Mouse (Mus musculus): ENCODE results near the gene Pabpn1.
"Not testable (repeated sequence)": the region's sequence is repeated elsewhere in the genome, so short reads cannot be mapped to it uniquely, and the experiment has no call there.

The Pabpn1 gene

DNA sequence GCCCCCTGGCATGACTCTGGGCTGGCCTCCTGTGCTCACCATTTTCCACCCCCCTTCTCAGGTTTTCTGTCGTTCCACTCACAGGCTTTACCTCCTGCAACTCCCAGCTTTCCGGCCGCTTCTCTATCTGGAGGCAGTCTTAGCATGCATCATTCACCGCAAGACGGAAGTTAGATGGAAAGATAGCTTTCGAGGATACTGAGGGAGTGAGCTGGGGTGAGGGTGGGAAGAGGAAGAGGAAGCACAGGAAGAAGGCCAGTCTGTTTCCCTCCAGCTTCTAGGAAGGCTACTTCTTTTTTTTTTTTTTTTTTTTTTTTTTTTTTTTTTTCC is 44.5 kb downstream of the Pabpn1 start:
- DNase-seq (ENCODE audit: low spot score): no peak

DNA sequence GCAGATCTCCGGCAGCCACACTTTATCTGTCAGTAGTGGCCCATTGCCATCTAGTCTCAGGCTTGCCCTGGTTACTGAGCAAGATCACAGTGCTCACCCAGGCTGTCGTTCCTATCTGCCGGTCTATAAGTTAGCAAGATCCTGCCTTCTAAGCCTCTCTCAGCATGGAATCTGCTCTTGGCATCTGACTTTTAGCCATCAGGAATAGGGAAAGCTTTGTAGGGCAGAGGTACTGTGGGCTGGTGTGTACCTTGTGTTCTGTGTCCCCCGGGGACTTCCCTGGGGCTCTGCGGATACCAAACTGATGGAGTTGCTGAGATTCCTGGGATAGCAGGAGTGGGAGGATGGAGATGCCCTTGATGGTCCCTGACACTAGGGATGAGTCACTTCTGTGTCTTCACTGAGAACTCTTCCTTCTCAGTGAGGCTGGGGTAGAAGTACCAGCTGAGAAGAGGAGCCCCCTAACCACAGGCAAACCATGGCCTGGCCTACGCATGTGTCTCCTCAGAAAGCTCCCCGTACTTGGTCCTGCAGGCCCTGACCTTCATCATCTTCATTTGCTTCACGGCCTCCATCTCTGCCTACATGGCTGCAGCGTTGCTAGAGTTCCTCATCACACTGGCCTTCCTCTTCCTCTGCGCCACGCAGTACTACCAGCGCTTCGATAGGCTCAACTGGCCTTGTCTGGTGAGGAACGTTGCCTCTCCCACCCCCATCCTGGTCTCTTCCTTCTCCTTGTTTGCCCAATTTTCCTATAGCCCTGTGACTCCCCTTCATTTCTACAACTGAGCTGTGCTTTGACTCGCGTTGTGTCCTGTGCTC is 45.3 kb downstream of the Pabpn1 start:
- DNase-seq (ENCODE audit: low spot score): no peak

DNA sequence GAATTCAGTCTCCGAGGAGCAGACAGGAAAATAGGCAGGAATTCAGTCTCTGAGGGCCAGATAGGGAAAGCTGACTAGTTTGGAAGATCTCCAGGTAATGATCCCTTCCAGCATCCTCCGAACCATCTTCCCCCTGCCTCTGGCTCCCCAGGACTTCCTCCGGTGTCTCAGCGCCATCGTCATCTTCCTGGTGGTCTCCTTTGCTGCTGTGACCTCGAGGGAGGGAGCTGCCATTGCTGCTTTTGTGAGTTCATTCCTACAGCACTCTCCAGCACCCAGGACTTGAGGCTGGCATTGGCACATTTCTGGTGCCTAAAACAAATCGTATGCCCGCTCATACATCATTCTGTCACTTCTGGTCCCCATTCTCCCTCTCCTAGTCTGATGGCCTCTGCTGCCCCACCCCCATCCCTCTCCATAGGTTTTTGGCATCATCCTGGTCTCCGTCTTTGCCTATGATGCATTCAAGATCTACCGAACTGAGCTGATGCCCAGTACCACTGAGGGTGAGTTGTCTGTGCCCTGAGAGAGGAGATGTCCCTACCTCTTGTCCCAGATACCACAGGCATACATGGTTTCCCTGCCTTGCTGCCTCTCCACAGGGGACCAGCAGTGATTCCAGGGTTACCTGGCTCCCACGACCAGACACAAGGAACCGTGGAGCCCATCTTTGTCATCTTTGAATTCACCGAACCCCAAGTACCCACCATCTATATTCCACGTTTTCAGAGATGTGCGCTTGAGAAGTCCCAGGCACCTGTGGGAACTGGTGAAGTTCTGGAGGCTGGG is 46.3 kb downstream of the Pabpn1 start:
- no peak for DNase-seq (ENCODE audit: low spot score)

- DNase-seq (ENCODE audit: low spot score): peak; percentile 70
Measured at GRCm38 (mm10) chr14:54939434-54940175, 47.3 kb downstream of the Pabpn1 start.

GRCm38 (mm10) chr14:54940176-54940530 is 47.9 kb downstream of the Pabpn1 start:
- no peak for DNase-seq (ENCODE audit: low spot score)

- no peak for DNase-seq (ENCODE audit: low spot score)
Measured at GRCm38 (mm10) chr14:54941024-54941978, 49.0 kb downstream of the Pabpn1 start.

DNA sequence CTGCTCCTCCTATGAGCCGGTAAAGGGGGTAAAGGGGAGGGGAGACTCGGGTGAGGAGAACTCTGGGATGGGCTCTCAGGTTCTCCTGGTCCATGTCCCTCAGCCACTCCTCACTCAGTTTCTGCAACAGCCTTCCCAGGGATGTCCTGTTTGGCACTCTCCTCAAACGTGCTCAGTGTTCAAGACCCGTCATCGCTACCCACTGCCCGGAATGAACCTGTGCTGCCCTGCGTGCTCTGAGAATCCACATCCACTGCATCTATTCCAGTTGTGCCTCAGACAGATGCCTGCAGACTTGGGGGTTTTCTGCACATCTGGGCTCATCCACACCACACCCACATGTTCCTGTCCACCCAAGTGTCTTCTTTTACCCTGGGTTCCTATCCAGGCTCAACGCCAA is 50.2 kb downstream of the Pabpn1 start:
- DNase-seq (ENCODE audit: low spot score): no peak

GRCm38 (mm10) chr14:54943971-54944370 is 51.7 kb downstream of the Pabpn1 start:
- DNase-seq (ENCODE audit: low spot score): no peak

GRCm38 (mm10) chr14:54944939-54945338 is 52.6 kb downstream of the Pabpn1 start:
- no peak for DNase-seq (ENCODE audit: low spot score)

DNA sequence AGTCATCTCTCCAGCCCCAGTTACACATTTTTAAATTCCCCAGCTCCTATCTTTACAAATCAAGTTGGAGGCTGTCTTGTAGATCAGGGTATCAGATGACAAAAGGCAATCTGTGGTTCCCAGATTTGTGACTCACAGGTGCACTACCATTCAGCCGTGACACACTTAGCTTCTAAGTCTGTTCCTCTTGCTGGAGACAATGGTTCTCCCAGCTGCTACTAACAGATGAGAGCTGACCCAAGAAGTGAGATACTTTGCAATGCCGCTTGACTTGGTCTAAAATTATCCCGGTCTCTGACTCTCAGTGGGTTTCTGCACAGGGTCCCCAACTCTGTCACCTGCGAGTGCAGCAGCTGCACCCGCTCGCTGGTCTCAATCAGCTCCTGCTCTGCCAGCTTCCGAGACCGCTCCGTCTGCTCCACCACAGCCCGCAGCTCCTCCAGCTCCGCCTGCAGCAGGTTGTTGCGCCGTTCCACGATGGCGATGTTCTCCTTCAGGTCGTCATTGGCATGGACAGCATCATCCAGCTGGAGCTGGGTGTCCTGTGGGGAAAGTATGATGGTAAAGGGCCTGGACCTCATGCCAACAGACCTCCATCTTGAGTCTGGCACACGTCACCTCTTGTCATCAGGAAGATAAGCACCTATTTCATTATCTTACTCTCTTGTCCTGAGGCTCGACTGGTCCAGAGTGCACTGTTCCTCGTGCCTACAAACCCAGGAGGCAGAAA is 53.8 kb downstream of the Pabpn1 start:
- no peak for DNase-seq (ENCODE audit: low spot score)

DNA sequence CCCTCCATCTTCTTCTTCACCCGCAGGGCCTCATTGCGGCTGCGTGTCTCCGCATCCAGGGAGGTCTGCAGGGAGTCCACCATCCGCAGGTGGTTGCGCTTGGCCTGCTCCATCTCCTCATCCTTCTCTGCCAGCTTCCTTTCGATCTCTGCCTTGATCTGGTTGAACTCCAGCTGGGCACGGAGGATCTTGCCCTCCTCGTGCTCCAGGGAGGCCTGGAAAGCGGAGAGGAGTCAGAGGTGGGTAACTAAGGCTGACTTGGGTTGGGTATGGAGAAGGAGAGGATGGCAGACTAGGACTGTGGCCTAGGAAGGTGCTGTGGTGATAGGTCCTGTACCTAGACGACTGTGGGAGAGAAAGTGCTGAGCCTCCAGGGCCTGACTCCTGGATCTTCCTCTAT is 54.7 kb downstream of the Pabpn1 start:
- not testable (repeated sequence) for DNase-seq (ENCODE audit: low spot score)

Measured in layer of hippocampus, adult 11-12 months (tissue).